Mouse (Mus musculus) megakaryocyte, embryonic 14.5 days (primary cell): ENCODE measurements at regions not wholly inside any gene's neighbourhood (a gene's known extent, or its start where the extent isn't known, plus 50 kb on each side); places are given as distances from the start of the nearest gene placed in this dataset.

Experiments used
- H3K27me3 ChIP-seq: replicated peaks from 2 replicates; pipeline ENCODE3; 2012; ENCODE audit warnings: inconsistent platforms
- H3K36me3 ChIP-seq: replicated peaks from 2 replicates; pipeline ENCODE3; 2012; ENCODE audit warnings: low read length, inconsistent platforms, mixed read lengths
- H3K4me1 ChIP-seq: 2 replicates; pipeline ENCODE4 v1.6.1; 2012; ENCODE audit warnings: inconsistent platforms
- H3K4me3 ChIP-seq: replicated peaks from 2 replicates; pipeline ENCODE3; 2012; ENCODE audit warnings: moderate library complexity, mild to moderate bottlenecking, inconsistent platforms
- H3K9me3 ChIP-seq: 2 replicates; pipeline ENCODE4 v1.6.1; 2012; ENCODE audit warnings: inconsistent platforms
- FLI1 ChIP-seq: IDR thresholded peaks from 2 replicates; pipeline ENCODE4 v1.6.1; 2012; ENCODE audit warnings: low read length, inconsistent platforms, mixed read lengths
- GATA1 ChIP-seq: IDR thresholded peaks from 3 replicates; pipeline ENCODE4 v1.6.1; 2012; ENCODE audit warnings: mixed read lengths, low read length, inconsistent platforms, borderline replicate concordance

DNA sequence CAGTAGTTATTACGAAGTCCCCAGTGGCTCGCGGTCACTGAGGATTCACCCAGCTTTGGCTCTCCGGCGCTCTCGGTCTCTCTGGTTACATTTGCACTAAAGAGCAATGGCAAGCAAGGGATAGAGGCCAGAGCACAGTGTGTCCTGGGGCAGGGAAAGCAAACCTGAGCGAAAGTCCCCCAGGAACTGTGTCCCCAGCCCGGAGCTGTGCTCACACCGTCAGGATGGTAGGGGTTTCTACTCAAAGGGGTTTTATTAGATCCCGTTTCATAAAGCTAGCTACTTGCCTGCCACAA, 125.6 kb downstream of the Nkx6-1 start:
- TF ChIP-seq FLI1 (no peak), GATA1 (no peak)
- H3K4me3 ChIP-seq: peak overlapping the region; percentile 81
- H3K9me3 ChIP-seq: peaks cover 12% of the 10 kb centered on the region
- H3K4me1 ChIP-seq: peaks cover 7% of the 10 kb centered on the region; the same call in 1 of the 2 replicates
- H3K27me3 ChIP-seq: no peaks in the 10 kb centered on the region
- H3K36me3 ChIP-seq: no peaks in the 10 kb centered on the region

DNA sequence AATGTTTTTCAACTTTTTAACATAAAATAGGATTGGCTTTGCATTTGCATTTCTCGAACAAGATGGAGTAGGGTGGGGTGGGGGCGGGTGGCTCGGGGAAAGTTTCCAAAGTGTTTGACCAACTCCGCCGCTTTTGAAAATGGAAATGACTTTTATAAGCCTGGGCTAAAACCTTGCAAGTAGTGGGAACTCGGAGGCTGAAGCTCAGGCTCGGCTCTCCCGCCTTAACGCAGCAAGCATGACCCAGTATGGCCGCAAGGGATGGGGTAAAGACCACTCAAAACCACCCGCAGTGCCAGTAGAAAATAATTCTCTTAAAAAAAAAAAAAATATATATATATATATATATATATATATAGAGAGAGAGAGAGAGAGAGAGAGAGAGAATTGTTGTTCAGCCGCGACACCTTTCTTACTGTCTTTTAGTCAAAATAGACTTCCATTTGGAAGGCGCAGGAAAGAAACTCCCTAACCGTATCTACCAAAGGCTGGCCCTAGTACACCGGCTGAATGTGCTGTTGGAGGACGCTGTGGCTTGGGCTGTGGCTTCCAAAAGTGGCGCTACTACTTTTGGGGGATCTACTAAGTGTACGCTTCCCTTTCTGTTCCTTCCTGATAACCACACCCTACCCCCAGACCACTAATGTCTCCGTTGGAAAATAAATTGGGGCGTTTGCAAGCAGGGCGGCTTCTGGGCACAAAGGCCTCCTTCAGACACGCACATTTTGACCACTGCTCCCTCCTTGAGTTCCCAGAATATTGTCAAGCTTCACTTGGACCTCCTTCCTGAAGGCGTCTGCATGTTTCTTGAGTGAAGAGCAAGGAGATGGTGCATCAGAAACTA, 126.2 kb downstream of the Nkx6-1 start:
- Histone ChIP-seq H3K4me1 (peaks cover 7% of the 10 kb centered on the region; the same call in 1 of the 2 replicates), H3K36me3 (no peaks in the 10 kb centered on the region), H3K4me3 (peak overlapping the region; percentile 81), H3K27me3 (no peaks in the 10 kb centered on the region), H3K9me3 (peaks cover 15% of the 10 kb centered on the region)
- TF ChIP-seq GATA1: no peak
- TF ChIP-seq FLI1: no peak

DNA sequence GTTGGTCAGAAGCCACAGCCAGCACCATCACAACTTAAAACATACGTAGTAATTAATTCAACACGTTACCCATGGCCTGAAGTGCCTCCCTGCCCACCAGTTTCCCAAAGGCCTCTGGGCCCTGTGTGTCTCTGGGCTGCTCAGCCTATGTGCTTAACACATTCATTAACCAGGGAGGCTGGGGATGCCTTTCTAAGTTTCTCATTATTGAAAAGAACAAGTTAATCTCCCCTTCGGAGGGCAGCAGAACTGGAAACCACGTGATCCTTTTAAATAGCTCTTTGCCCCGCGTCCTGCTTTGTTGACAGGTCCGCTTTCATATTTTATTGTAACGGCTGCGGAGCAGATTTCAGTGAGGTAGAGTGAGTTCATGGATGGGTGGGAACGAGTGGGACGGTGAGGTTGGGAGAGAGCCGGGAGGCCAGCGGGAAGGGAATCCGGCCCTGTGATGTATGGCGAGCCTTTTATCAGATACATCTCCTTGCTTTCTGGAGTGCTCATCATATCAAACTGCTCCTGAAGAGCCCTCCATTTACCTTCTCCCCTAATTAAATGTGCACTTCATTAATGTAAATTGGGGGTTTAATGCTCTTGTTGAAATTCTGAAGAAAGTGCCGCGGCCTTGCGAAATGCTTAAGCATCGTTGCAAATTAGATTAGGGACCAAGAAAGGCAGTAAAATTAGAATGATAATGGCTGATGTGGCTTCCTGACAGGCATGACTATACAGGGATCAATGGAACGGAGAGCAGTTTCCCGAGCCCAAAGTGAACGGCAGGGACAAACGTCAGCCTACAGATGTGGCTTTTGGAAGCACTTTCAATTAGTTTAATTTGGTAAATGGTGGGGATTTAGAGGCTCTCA, 127.0 kb downstream of the Nkx6-1 start:
- TF ChIP-seq FLI1 (no peak), GATA1 (no peak)
- no peak overlapping the region for H3K4me3 ChIP-seq
- peaks cover 7% of the 10 kb centered on the region; the same call in 1 of the 2 replicates for H3K4me1 ChIP-seq
- H3K9me3 ChIP-seq: peaks cover 15% of the 10 kb centered on the region
- H3K27me3 ChIP-seq: no peaks in the 10 kb centered on the region
- H3K36me3 ChIP-seq: no peaks in the 10 kb centered on the region

DNA sequence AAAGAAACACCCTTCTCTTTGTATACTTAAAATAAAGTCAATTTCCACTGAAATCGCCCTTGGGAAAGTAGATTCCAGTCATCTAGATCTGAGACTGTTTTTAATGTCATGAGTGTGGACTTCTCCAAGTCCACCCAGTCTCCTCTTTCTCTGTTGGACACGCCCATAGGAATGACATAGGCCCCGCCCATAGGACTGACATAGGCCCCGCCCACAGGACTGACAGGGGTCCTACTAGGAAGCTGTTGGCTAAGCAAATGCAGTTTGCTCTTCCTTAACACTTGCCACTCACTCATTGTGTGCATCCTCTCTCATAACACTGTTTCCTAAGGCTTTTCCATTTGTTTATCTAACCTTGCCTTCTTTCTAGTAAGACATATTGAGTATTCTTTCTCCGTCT, 129.3 kb downstream of the Nkx6-1 start:
- TF ChIP-seq FLI1 (no peak), GATA1 (no peak)
- no peak overlapping the region for H3K4me3 ChIP-seq
- H3K4me1 ChIP-seq: peaks cover 7% of the 10 kb centered on the region; the same call in 1 of the 2 replicates
- peaks cover 33% of the 10 kb centered on the region for H3K9me3 ChIP-seq
- no peaks in the 10 kb centered on the region for H3K27me3 ChIP-seq
- no peaks in the 10 kb centered on the region for H3K36me3 ChIP-seq

DNA sequence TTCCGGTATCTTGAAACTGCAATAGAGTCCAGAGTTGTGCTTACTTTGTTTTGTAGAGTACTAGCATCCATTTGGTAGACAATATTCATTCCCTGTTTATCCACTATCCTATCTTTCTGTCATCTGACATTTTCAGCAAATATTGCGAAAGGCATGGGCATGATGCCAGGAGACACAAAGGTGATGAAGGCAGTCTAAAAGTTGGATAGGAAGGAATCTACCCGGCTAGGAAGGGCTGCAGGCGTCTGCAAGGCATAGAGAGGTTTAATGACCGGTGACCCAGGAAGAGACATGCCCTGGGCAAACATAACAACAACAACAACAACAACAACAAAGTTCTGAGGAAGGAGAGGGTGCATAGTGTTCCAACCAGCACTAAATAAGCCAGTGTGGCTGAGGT, 139.4 kb downstream of the Nkx6-1 start:
- Histone ChIP-seq H3K27me3 (no peaks in the 10 kb centered on the region), H3K4me1 (no peaks in the 10 kb centered on the region), H3K9me3 (0 out of 2 replicates have a peak, but pooled peaks cover 10% of the 10 kb centered on the region), H3K4me3 (no peak overlapping the region), H3K36me3 (no peaks in the 10 kb centered on the region)
- TF ChIP-seq FLI1 (no peak), GATA1 (no peak)

DNA sequence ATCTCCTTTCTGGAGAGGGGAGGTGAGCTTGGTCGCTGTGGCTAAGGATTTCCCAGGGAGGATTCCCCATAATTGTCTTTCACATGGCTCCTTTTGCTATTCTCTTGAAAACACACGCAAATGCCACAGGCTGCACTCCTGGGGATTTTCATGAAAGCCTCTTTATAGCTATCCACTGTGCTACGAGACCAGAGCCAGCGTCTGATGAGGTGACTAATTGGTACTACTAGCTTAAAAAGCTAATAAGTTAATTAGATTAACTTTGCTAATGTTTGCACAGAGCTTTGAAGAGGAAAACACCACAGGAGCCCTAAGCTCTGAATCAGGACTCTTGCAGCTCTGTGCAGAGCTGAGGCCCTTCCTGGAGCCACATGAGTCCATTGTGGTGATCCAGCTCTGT, 140.1 kb downstream of the Nkx6-1 start:
- Histone ChIP-seq H3K4me3 (no peak overlapping the region), H3K9me3 (0 out of 2 replicates have a peak, but pooled peaks cover 5% of the 10 kb centered on the region), H3K4me1 (no peaks in the 10 kb centered on the region), H3K36me3 (no peaks in the 10 kb centered on the region), H3K27me3 (no peaks in the 10 kb centered on the region)
- no peak for TF ChIP-seq FLI1
- no peak for TF ChIP-seq GATA1

DNA sequence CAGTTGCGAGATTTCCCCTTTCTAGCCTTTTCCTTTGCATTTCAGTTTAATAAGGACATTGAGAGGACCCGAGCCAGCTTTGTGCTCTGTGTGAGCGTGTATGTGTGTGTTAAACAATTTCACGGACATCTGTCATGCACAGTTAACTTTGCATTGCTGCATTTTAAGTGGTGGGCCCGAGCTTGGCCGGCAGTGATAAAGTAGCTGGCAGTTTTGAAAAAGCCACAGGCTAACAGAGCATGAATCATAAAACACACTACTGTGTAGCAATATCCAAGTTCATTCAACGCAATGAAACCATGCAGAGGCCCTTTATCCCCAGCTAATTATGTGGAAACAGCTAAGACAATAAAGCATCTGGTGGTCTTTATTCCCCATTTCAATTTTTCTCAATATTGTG, 140.9 kb downstream of the Nkx6-1 start:
- H3K27me3 ChIP-seq: no peaks in the 10 kb centered on the region
- H3K9me3 ChIP-seq: 0 out of 2 replicates have a peak, but pooled peaks cover 2% of the 10 kb centered on the region
- H3K4me3 ChIP-seq: no peak overlapping the region
- no peaks in the 10 kb centered on the region for H3K4me1 ChIP-seq
- TF ChIP-seq GATA1 (no peak), FLI1 (no peak)
- H3K36me3 ChIP-seq: no peaks in the 10 kb centered on the region

DNA sequence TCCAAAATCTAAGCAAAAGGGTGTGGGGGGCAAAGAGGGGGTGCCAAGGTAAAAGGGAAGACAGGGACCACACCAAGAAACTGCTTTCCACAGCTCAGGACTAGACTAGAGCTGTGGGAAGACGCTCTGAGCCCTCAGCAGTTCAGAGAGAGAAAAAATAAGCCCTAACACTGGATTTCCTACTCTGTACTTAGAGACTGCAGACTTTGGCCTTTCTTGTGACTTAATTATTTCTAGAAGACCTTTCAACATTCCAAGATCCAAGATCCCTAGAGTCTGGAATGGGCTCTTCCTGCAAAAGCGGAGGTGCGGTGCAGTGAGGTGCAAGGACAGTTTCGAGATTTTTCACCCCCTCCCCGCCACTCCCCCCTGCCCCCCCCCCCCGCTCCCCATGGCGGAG, 141.3 kb downstream of the Nkx6-1 start:
- Histone ChIP-seq H3K9me3 (0 out of 2 replicates have a peak, but pooled peaks cover 2% of the 10 kb centered on the region), H3K27me3 (no peaks in the 10 kb centered on the region), H3K4me1 (no peaks in the 10 kb centered on the region), H3K4me3 (no peak overlapping the region), H3K36me3 (no peaks in the 10 kb centered on the region)
- no peak for TF ChIP-seq GATA1
- TF ChIP-seq FLI1: no peak

DNA sequence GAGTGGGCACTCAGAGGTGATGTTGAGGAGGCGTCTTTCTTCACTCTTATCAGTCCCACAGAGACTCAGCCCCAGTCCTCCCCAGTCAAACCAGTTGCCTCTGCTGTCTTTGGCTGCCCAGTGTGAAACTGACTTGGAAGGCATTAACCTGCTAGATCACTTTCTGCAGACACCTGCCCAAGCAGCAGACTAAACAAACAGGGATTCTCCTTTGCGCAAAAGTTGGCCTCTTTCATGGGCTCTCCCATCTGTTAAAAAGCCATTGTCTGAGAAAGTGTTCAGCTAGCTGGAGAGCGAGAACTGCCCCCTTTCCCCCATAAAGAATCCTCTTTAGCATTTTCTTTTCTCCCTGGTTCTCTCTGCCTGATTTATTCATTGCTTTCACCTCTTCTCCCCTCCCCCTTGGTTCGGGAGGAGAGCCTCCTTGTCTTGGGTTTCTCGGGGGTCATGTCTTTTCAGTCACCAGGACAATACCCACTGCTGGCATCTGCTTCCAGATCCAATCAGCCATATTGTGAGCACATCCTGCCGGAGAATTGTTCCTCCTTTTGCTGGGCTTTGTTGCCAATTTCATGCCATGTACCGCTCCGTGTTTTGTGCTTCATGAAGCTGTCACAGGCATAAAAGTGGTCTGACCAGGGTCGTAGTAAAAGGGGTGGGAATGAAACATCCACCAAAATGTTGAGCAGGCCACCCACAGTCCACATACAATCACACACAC, 143.7 kb downstream of the Nkx6-1 start:
- Histone ChIP-seq H3K4me3 (no peak overlapping the region), H3K27me3 (no peaks in the 10 kb centered on the region), H3K36me3 (no peaks in the 10 kb centered on the region), H3K9me3 (no peaks in the 10 kb centered on the region), H3K4me1 (no peaks in the 10 kb centered on the region)
- no peak for TF ChIP-seq FLI1
- no peak for TF ChIP-seq GATA1

DNA sequence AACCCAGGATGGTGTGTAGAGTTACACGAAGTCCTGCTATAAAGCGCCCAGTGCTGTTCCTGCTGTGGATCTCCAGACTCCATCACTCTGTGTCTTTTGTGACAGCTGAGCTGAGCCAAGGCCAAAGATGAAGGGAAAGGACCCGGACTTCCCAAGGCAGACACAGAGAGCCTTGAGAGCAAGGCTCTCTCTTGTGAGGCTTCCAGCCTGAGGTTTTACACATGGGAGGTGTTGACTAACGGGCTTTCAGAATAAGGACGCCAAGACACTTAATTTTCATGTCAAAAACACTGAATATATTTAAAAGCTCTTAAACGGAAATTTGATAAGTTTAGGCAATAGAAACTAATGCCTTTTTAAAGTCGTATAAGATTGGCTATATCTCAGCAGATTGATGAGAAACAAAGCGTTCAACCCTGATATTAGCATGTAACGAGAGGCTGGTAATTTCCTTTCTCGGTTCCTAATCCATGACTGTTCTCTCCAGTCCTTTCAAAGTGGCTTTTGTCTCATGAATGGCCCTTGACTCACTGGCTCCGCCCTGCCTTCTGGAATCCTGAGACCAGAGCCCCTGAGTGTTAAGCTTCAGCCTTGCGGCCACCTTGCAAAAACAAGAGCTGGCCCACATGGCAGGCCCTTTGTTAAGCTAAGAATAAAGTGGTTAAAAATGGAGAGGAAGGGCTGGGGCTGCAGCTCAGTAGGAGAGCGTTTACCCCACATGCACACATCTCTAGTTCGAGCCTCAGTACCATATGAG, 145.8 kb downstream of the Nkx6-1 start:
- H3K9me3 ChIP-seq: peaks cover 6% of the 10 kb centered on the region
- no peak for TF ChIP-seq FLI1
- no peak for TF ChIP-seq GATA1

More for the DNA sequence above, 145.8 kb downstream of the Nkx6-1 start:
- no peaks in the 10 kb centered on the region for H3K27me3 ChIP-seq
- peak overlapping the region; percentile 38 for H3K4me3 ChIP-seq
- no peaks in the 10 kb centered on the region for H3K36me3 ChIP-seq
- no peaks in the 10 kb centered on the region for H3K4me1 ChIP-seq
